Comparison of ENCODE assay signal across 8 mouse cellular contexts in the genomic region with DNA sequence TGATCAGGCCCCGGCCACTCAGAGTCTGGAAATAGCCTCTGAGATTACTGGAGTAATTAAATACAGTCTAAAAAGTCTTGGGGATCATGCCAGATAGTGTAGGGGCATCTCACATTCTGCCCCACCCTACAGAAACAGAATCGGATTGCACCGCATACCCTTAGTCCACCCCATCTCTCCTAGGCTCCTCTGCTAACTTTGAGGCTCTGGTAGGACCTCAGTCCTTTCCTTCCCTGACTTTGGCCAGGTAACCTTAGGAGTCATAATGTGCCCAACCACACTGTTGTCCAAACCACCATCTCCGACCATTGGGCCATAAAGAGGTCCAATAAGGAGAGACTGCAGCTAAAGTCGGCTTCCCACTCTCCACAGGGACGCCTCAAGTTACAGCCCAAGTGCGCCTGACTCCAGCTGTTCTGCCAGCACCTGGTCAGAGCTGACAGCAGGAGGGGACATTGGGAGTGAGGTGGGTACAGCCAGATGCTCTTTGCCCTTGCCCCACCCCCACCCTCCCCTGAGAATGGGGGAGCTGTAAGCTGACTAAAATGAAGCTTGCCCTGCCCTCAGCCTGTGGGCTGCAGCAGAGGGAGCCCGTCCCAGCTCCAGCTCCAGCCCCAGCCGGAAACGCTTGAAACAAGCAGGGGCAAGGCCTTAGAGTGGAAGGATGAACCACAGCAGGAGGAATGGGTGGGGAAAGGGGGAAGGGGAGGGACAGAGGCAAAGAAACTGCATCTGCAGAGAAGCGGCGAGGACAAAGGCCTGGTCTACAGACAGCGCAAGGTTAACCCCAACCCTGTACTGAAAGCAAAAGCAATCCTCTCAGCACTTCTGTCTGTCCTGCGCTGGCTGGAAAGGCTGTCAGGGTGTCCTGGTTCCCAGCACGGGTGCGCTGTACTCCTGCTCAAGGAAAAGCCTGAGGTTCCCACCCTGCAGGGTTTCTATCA. TPM values are rescaled to one million over a fixed set of nuclear protein-coding genes. Genes with fewer than 3 reads are reported as not detected.
DNase-seq lines count a peak whose midpoint lies in the region; ATAC-seq lines count a peak whose summit lies in the region.

No protein-coding gene starts in this region.

- no peak overlapping the region for H3K9ac ChIP-seq in heart, embryonic 15.5 days
- H3K9ac ChIP-seq in limb, embryonic 11.5 days (ENCODE audit: low read length): peak overlapping the region; percentile 41; the same call in 1 of the 2 replicates
- H3K9ac ChIP-seq in midbrain, embryonic 15.5 days: no peak overlapping the region
- no peak overlapping the region for H3K9ac ChIP-seq in forebrain, embryonic 16.5 days (replicated peaks; ENCODE audit: low read depth, low read length)

- H3K4me1 ChIP-seq in heart, embryonic 15.5 days (replicated peaks): peaks cover 23% of the 10 kb centered on the region
- peaks cover 14% of the 10 kb centered on the region for H3K4me1 ChIP-seq in limb, embryonic 11.5 days (ENCODE audit: control insufficient read depth, insufficient read depth, low read length)
- peaks cover 19% of the 10 kb centered on the region; the same call in 1 of the 2 replicates for H3K4me1 ChIP-seq in midbrain, embryonic 15.5 days
- H3K4me1 ChIP-seq in forebrain, embryonic 16.5 days (replicated peaks; ENCODE audit: control insufficient read depth, insufficient read depth, low read length): peaks cover 11% of the 10 kb centered on the region

- 26% methylated on average over 16 of the region's 16 CpGs for WGBS in heart, embryonic 15.5 days
- WGBS in limb, embryonic 11.5 days: 17% methylated on average over 16 of the region's 16 CpGs
- 27% methylated on average over 16 of the region's 16 CpGs for WGBS in midbrain, embryonic 15.5 days
- WGBS in forebrain, embryonic 16.5 days: 28% methylated on average over 16 of the region's 16 CpGs

- ATAC-seq in heart, embryonic 15.5 days (replicated peaks; ENCODE audit: insufficient number of reproducible peaks, insufficient read depth, low FRiP score, low read depth): 0 out of 2 replicates have a peak, but pooled peaks have one; percentile 32
- ATAC-seq in limb, embryonic 11.5 days (ENCODE audit: insufficient number of reproducible peaks, low FRiP score, low TSS enrichment, low read depth): peak; percentile 86
- ATAC-seq in midbrain, embryonic 15.5 days (replicated peaks): no peak
- no peak for ATAC-seq in monocyte, adult 5-6 weeks (replicated peaks; ENCODE audit: insufficient number of reproducible peaks, low FRiP score, low TSS enrichment, poor library complexity, severe bottlenecking)
- ATAC-seq in forebrain, embryonic 16.5 days: no peak

- H3K27ac ChIP-seq in heart, embryonic 15.5 days: peak overlapping the region; percentile 27; the same call in 1 of the 2 replicates
- H3K27ac ChIP-seq in limb, embryonic 11.5 days (replicated peaks; ENCODE audit: low read depth, low read length): no peak overlapping the region; the same call in 1 of the 2 replicates
- H3K27ac ChIP-seq in midbrain, embryonic 15.5 days: no peak overlapping the region
- H3K27ac ChIP-seq in forebrain, embryonic 16.5 days (ENCODE audit: low read length): no peak overlapping the region

- H3K27me3 ChIP-seq in heart, embryonic 15.5 days: no peaks in the 10 kb centered on the region
- no peaks in the 10 kb centered on the region for H3K27me3 ChIP-seq in limb, embryonic 11.5 days (ENCODE audit: control insufficient read depth, insufficient read depth, low read length)
- H3K27me3 ChIP-seq in midbrain, embryonic 15.5 days (replicated peaks): no peaks in the 10 kb centered on the region
- peaks cover 3% of the 10 kb centered on the region; the same call in 1 of the 2 replicates for H3K27me3 ChIP-seq in forebrain, embryonic 16.5 days (replicated peaks; ENCODE audit: control insufficient read depth, insufficient read depth, low read length)

- no peaks in the 10 kb centered on the region for H3K9me3 ChIP-seq in heart, embryonic 15.5 days (replicated peaks)
- no peaks in the 10 kb centered on the region for H3K9me3 ChIP-seq in limb, embryonic 11.5 days (ENCODE audit: control insufficient read depth, low read length)
- no peaks in the 10 kb centered on the region for H3K9me3 ChIP-seq in midbrain, embryonic 15.5 days
- no peaks in the 10 kb centered on the region for H3K9me3 ChIP-seq in forebrain, embryonic 16.5 days (ENCODE audit: control insufficient read depth, low read length)

- H3K4me3 ChIP-seq in heart, embryonic 15.5 days: peak overlapping the region; percentile 18; the same call in 1 of the 2 replicates
- no peak overlapping the region for H3K4me3 ChIP-seq in limb, embryonic 11.5 days (ENCODE audit: low read depth, low read length)
- no peak overlapping the region for H3K4me3 ChIP-seq in midbrain, embryonic 15.5 days
- H3K4me3 ChIP-seq in forebrain, embryonic 16.5 days (replicated peaks; ENCODE audit: low read length): no peak overlapping the region

- DNase-seq in CD4-positive helper T cell, adult 2 months (ENCODE audit: low read depth, low spot score): peak; percentile 69
- DNase-seq in WW6 (ENCODE audit: low read depth, low spot score): peak; percentile 48
- DNase-seq in limb, embryonic 11.5 days (ENCODE audit: low spot score): peak; percentile 69
- no peak for DNase-seq in spleen, postnatal 10 days (ENCODE audit: low spot score in 2 of 2)

- H3K36me3 ChIP-seq in heart, embryonic 15.5 days: no peaks in the 10 kb centered on the region
- H3K36me3 ChIP-seq in limb, embryonic 11.5 days (ENCODE audit: control insufficient read depth, insufficient read depth, low read length): no peaks in the 10 kb centered on the region
- H3K36me3 ChIP-seq in midbrain, embryonic 15.5 days (replicated peaks): no peaks in the 10 kb centered on the region
- no peaks in the 10 kb centered on the region for H3K36me3 ChIP-seq in forebrain, embryonic 16.5 days (ENCODE audit: control insufficient read depth, insufficient read depth)

- H3K4me2 ChIP-seq in heart, embryonic 15.5 days: peak overlapping the region; percentile 39
- peak overlapping the region; percentile 29; the same call in 1 of the 2 replicates for H3K4me2 ChIP-seq in limb, embryonic 11.5 days (ENCODE audit: low read depth, severe bottlenecking)
- H3K4me2 ChIP-seq in midbrain, embryonic 15.5 days: 0 out of 2 replicates have a peak overlapping the region, but pooled peaks have one; percentile 2
- H3K4me2 ChIP-seq in forebrain, embryonic 16.5 days (ENCODE audit: low read length): no peak overlapping the region

RNA-seq across cellular contexts. Expression of a gene that starts 10.0 kb away (rescaled TPM):
- 6.9 and 12.9 TPM in 2 replicates for polyA plus RNA-seq in heart, embryonic 15.5 days (2015; fragmentation: Nextera tagmentation; extraction: Ambion mirVana)
- 4.9 and 5.9 TPM in 2 replicates for polyA plus RNA-seq in limb, embryonic 11.5 days (2014; fragmentation: Nextera tagmentation; extraction: Ambion mirVana)
- 2.2 TPM in 2 replicates for polyA plus RNA-seq in midbrain, embryonic 15.5 days (2015; fragmentation: Nextera tagmentation; extraction: Ambion mirVana)
- total RNA-seq in monocyte, adult 5-6 weeks (2017): 69.0 to 81.2 TPM (median 74.8 TPM) in 3 replicates
- polyA plus RNA-seq in forebrain, embryonic 16.5 days (2015; fragmentation: Nextera tagmentation; extraction: Ambion mirVana): 1.4 and 1.7 TPM in 2 replicates

RNA-seq across cellular contexts. Expression of a gene that starts 16.2 kb away (rescaled TPM):
- polyA plus RNA-seq in heart, embryonic 15.5 days (2015; fragmentation: Nextera tagmentation; extraction: Ambion mirVana): 31.1 and 36.3 TPM in 2 replicates
- 4.1 and 4.4 TPM in 2 replicates for polyA plus RNA-seq in limb, embryonic 11.5 days (2014; fragmentation: Nextera tagmentation; extraction: Ambion mirVana)
- 7.2 and 7.4 TPM in 2 replicates for polyA plus RNA-seq in midbrain, embryonic 15.5 days (2015; fragmentation: Nextera tagmentation; extraction: Ambion mirVana)
- 2.0 to 4.4 TPM (median 3.0 TPM) in 3 replicates for total RNA-seq in monocyte, adult 5-6 weeks (2017)
- 9.2 and 11.1 TPM in 2 replicates for polyA plus RNA-seq in forebrain, embryonic 16.5 days (2015; fragmentation: Nextera tagmentation; extraction: Ambion mirVana)

RNA-seq across cellular contexts. Expression of a gene that starts 47.9 kb away (rescaled TPM):
- polyA plus RNA-seq in heart, embryonic 15.5 days (2015; fragmentation: Nextera tagmentation; extraction: Ambion mirVana): 0.11 and 0.20 TPM in 2 replicates
- polyA plus RNA-seq in limb, embryonic 11.5 days (2014; fragmentation: Nextera tagmentation; extraction: Ambion mirVana): 0.32 and 1.3 TPM in 2 replicates
- 23.4 and 24.4 TPM in 2 replicates for polyA plus RNA-seq in midbrain, embryonic 15.5 days (2015; fragmentation: Nextera tagmentation; extraction: Ambion mirVana)
- total RNA-seq in monocyte, adult 5-6 weeks (2017): 0.19 TPM in 1 of 3 replicates, not detected in the others
- polyA plus RNA-seq in forebrain, embryonic 16.5 days (2015; fragmentation: Nextera tagmentation; extraction: Ambion mirVana): 23.2 and 23.6 TPM in 2 replicates

RNA-seq across cellular contexts. Expression of a gene that starts 58.5 kb away (rescaled TPM):
- 11.2 and 11.8 TPM in 2 replicates for polyA plus RNA-seq in heart, embryonic 15.5 days (2015; fragmentation: Nextera tagmentation; extraction: Ambion mirVana)
- 10.0 and 10.1 TPM in 2 replicates for polyA plus RNA-seq in limb, embryonic 11.5 days (2014; fragmentation: Nextera tagmentation; extraction: Ambion mirVana)
- 20.1 and 21.1 TPM in 2 replicates for polyA plus RNA-seq in midbrain, embryonic 15.5 days (2015; fragmentation: Nextera tagmentation; extraction: Ambion mirVana)
- total RNA-seq in monocyte, adult 5-6 weeks (2017): 4.7 to 6.5 TPM (median 5.1 TPM) in 3 replicates
- 15.6 and 18.8 TPM in 2 replicates for polyA plus RNA-seq in forebrain, embryonic 16.5 days (2015; fragmentation: Nextera tagmentation; extraction: Ambion mirVana)

Comparison
In these comparisons a context has a peak if more than half of its experiments do, and no peak if none do; other contexts are left out.
1. DNase-seq: peak in CD4-positive helper T cell, adult 2 months (single experiment), WW6 (single experiment) and limb, embryonic 11.5 days (single experiment); none in spleen, postnatal 10 days (0 of 2).
2. ATAC-seq: peak in heart, embryonic 15.5 days (single experiment) and limb, embryonic 11.5 days (single experiment); none in midbrain, embryonic 15.5 days (single experiment), monocyte, adult 5-6 weeks (single experiment) and forebrain, embryonic 16.5 days (single experiment).
3. RNA of a gene that starts 47.9 kb away (polyA plus RNA-seq): 23.4 to 24.4 TPM in midbrain, embryonic 15.5 days and 23.2 to 23.6 TPM in forebrain, embryonic 16.5 days; 0.32 to 1.3 TPM in limb, embryonic 11.5 days and 0.11 to 0.20 TPM in heart, embryonic 15.5 days; every median in the first group is over 10 times any median in the second.